Comparison of ENCODE assay signal across 9 mouse cellular contexts in the genomic region with DNA sequence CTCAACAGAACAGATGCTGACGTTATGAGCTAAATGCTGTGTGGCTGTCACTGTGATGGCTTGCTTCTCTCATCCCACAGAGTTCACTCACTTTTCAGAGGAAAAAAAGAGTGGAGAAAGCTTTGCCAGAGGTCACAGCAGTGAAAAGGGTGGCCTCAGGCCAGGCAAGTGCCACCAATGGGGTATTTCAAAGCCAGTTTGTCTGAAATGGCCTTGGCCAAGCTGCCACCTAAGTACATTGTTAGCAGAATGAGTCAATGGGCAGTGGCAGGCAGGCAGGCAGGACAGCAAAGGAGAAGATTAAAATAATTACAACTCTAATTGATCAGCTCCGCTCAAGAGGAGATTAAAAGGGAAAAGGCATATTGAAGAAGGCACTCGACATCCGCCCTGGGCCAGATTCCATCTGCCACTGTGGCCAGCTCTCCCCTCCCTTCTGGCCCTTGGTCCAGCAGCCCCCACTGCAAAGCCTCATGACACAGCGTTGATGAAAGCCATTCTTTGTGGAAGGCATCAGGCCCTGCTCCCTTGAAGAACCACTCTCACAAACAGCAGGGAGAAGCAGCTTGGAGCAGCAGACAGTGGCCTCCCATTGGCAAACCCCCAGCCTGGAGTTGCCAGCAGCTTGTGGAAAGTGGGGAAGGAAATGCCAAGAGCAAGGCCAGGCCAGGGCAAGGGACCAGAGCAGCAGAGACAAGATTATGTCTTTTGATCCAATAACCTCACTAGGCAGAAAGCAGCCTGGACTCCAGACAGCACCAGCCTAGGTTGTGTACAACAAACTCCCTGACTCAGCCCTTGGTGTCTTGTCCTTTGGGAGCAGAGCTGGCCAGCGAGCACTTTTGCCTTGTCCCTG.
DNase-seq lines count a peak whose midpoint lies in the region; ATAC-seq and TF ChIP-seq lines count a peak whose summit lies in the region.
"Had no signal": no experiment of that assay in that cellular context is flagged by ENCODE, and none has a peak within 500 bp of the region (broad histone marks: within the 10 kb centered on the region; RNA-seq: fewer than 3 reads in every experiment).

No protein-coding gene starts in this region.

- no peak overlapping the region for H3K9ac ChIP-seq in forebrain, embryonic 12.5 days
- H3K9ac ChIP-seq in hindbrain, postnatal 0 days (replicated peaks; ENCODE audit: low read length) = no peak overlapping the region
- no peak overlapping the region for H3K9ac ChIP-seq in stomach, embryonic 16.5 days (ENCODE audit: low read length)

- H3K4me1 ChIP-seq in forebrain, embryonic 10.5 days = peaks cover 11% of the 10 kb centered on the region
- peaks cover 9% of the 10 kb centered on the region for H3K4me1 ChIP-seq in forebrain, embryonic 12.5 days
- H3K4me1 ChIP-seq in hindbrain, postnatal 0 days (ENCODE audit: insufficient read depth, low read length) = no peaks in the 10 kb centered on the region
- H3K4me1 ChIP-seq in stomach, embryonic 16.5 days (ENCODE audit: control insufficient read depth, insufficient read depth, low read length) = no peaks in the 10 kb centered on the region

- no peak for ATAC-seq in forebrain, embryonic 12.5 days (ENCODE audit: low FRiP score)
- ATAC-seq in hindbrain, postnatal 0 days = peak; percentile 97
- ATAC-seq in stomach, embryonic 16.5 days (ENCODE audit: insufficient read depth, low FRiP score) = peak; percentile 13; the same call in 1 of the 2 replicates
- no peak for ATAC-seq in erythroid progenitor cell, adult 5-6 weeks (replicated peaks; ENCODE audit: low FRiP score, poor library complexity, severe bottlenecking)

- no peaks in the 10 kb centered on the region for H3K9me3 ChIP-seq in forebrain, embryonic 10.5 days
- no peaks in the 10 kb centered on the region for H3K9me3 ChIP-seq in forebrain, embryonic 12.5 days
- H3K9me3 ChIP-seq in hindbrain, postnatal 0 days (ENCODE audit: low read length) = no peaks in the 10 kb centered on the region
- H3K9me3 ChIP-seq in stomach, embryonic 16.5 days (replicated peaks; ENCODE audit: control insufficient read depth, low read length) = no peaks in the 10 kb centered on the region

- H3K4me3 ChIP-seq in forebrain, embryonic 10.5 days = no peak overlapping the region
- no peak overlapping the region for H3K4me3 ChIP-seq in forebrain, embryonic 12.5 days (replicated peaks)
- no peak overlapping the region for H3K4me3 ChIP-seq in hindbrain, postnatal 0 days (ENCODE audit: low read length)
- no peak overlapping the region for H3K4me3 ChIP-seq in stomach, embryonic 16.5 days (replicated peaks; ENCODE audit: low read length)

- 57% methylated on average over 6 of the region's 6 CpGs for WGBS in forebrain, embryonic 10.5 days
- 46% methylated on average over 6 of the region's 6 CpGs for WGBS in forebrain, embryonic 12.5 days
- 29% methylated on average over 6 of the region's 6 CpGs for WGBS in hindbrain, postnatal 0 days
- WGBS in stomach, embryonic 16.5 days = 65% methylated on average over 6 of the region's 6 CpGs

- TF ChIP-seq POLR2A in brain, embryonic 14.5 days (IDR thresholded peaks at IDR 0.05; ENCODE audit: borderline replicate concordance, extremely low read depth, insufficient read depth, insufficient read length, poor library complexity, severe bottlenecking) = no peak

- peak overlapping the region; percentile 45 for H3K27ac ChIP-seq in forebrain, embryonic 10.5 days
- no peak overlapping the region for H3K27ac ChIP-seq in forebrain, embryonic 12.5 days
- no peak overlapping the region for H3K27ac ChIP-seq in hindbrain, postnatal 0 days
- H3K27ac ChIP-seq in stomach, embryonic 16.5 days (ENCODE audit: low read length) = no peak overlapping the region
- H3K27ac ChIP-seq: kidney, postnatal 0 days had no signal

- H3K4me2 ChIP-seq in forebrain, embryonic 12.5 days = no peak overlapping the region
- H3K4me2 ChIP-seq in hindbrain, postnatal 0 days (ENCODE audit: low read depth, low read length) = no peak overlapping the region
- no peak overlapping the region for H3K4me2 ChIP-seq in stomach, embryonic 16.5 days (ENCODE audit: low read depth, low read length)

- no peaks in the 10 kb centered on the region for H3K36me3 ChIP-seq in forebrain, embryonic 10.5 days (replicated peaks)
- no peaks in the 10 kb centered on the region for H3K36me3 ChIP-seq in forebrain, embryonic 12.5 days (replicated peaks)
- H3K36me3 ChIP-seq in hindbrain, postnatal 0 days (ENCODE audit: insufficient read depth, low read length) = no peaks in the 10 kb centered on the region
- H3K36me3 ChIP-seq in stomach, embryonic 16.5 days (ENCODE audit: control insufficient read depth, insufficient read depth, low read length) = no peaks in the 10 kb centered on the region

- H3K27me3 ChIP-seq in forebrain, embryonic 10.5 days (ENCODE audit: poor library complexity, severe bottlenecking) = peaks cover 33% of the 10 kb centered on the region
- peaks cover 10% of the 10 kb centered on the region; the same call in 1 of the 2 replicates for H3K27me3 ChIP-seq in forebrain, embryonic 12.5 days
- H3K27me3 ChIP-seq in hindbrain, postnatal 0 days (ENCODE audit: insufficient read depth, low read length) = no peaks in the 10 kb centered on the region
- no peaks in the 10 kb centered on the region for H3K27me3 ChIP-seq in stomach, embryonic 16.5 days (ENCODE audit: control insufficient read depth, insufficient read depth, low read length)

- DNase-seq in forebrain, embryonic 10.5 days (ENCODE audit: extremely low spot score, low spot score) = no peak
- peak; percentile 76 for DNase-seq in brain, embryonic 14.5 days (ENCODE audit: low read depth)
- DNase-seq in frontal cortex, postnatal 10 days (ENCODE audit: low spot score in 2 of 2) = peak; percentile 30 to 45
- peak; percentile 85 for DNase-seq in hindbrain, postnatal 0 days (ENCODE audit: low spot score)
- DNase-seq in lung, postnatal 36 days = peak; percentile 51

- TF ChIP-seq CTCF in brain, embryonic 14.5 days (IDR thresholded peaks at IDR 0.05; ENCODE audit: borderline replicate concordance, extremely low read depth, insufficient read depth, insufficient read length) = no peak
- no peak for TF ChIP-seq CTCF in hindbrain, postnatal 0 days (IDR thresholded peaks at IDR 0.05; ENCODE audit: low read depth)

Comparison
In these comparisons a context has a peak if more than half of its experiments do, and no peak if none do; other contexts are left out.
1. ATAC-seq: peak in hindbrain, postnatal 0 days (single experiment) and stomach, embryonic 16.5 days (single experiment); none in forebrain, embryonic 12.5 days (single experiment) and erythroid progenitor cell, adult 5-6 weeks (single experiment).